Mouse (Mus musculus) midbrain, embryonic 15.5 days (tissue): ENCODE results near the gene Gm20458. TPM values are rescaled to one million over a fixed set of nuclear protein-coding genes. Genes with fewer than 3 reads are reported as not detected.

Experiments used
- ATAC-seq: fragments of 200-750 bp; cut with Nextera tagmentation; replicated peaks from 2 replicates; pipeline ENCODE4 v1.8.0; 2017; ENCODE audit warnings: moderate TSS enrichment
- H3K27ac ChIP-seq: fragments of 300-500 bp; sonication (generic); 2 replicates; pipeline ENCODE4 v1.5.1; 2015; ENCODE audit warnings: mild to moderate bottlenecking, inconsistent platforms
- H3K27me3 ChIP-seq: fragments of 300-500 bp; sonication (generic); replicated peaks from 2 replicates; pipeline ENCODE4 v1.6.1; 2015; ENCODE audit warnings: inconsistent platforms
- H3K36me3 ChIP-seq: fragments of 300-500 bp; sonication (generic); replicated peaks from 2 replicates; pipeline ENCODE4 v1.6.1; 2015; ENCODE audit warnings: inconsistent platforms
- H3K4me1 ChIP-seq: fragments of 300-500 bp; sonication (generic); 2 replicates; pipeline ENCODE4 v1.6.1; 2015; ENCODE audit warnings: inconsistent platforms
- H3K4me2 ChIP-seq: fragments of 300-500 bp; sonication (generic); 2 replicates; pipeline ENCODE4 v1.6.1; 2015; ENCODE audit warnings: inconsistent platforms, mild to moderate bottlenecking, moderate library complexity
- H3K4me3 ChIP-seq: fragments of 300-500 bp; sonication (generic); 2 replicates; pipeline ENCODE4 v1.5.1; 2015; ENCODE audit warnings: mild to moderate bottlenecking, inconsistent platforms
- H3K9ac ChIP-seq: fragments of 300-500 bp; sonication (generic); 2 replicates; pipeline ENCODE4 v1.6.1; 2015; ENCODE audit warnings: mild to moderate bottlenecking, inconsistent platforms
- H3K9me3 ChIP-seq: fragments of 300-500 bp; sonication (generic); 2 replicates; pipeline ENCODE4 v1.6.1; 2016; ENCODE audit warnings: inconsistent platforms
- WGBS: fragments of 180-500 bp; shearing (Covaris S2); methylation state at CpG from one replicate; pipeline ENCODE4 v1.1.7; 2015; ENCODE audit warnings: mixed read lengths; 5-methylcytosine and 5-hydroxymethylcytosine counted together
- polyA plus RNA-seq: library from polyadenylated mRNA; unstranded; fragments of >200 nt; fragmentation: Nextera tagmentation; extraction: Ambion mirVana; gene quantifications from 2 replicates; pipeline ENCODE4 v1.2.1, GENCODE M21; 2015

Gene Gm20458
- polyA plus RNA-seq, 1 experiment from 2014 or later: 2.4 TPM

GRCm38 (mm10) chr2:164426121-164426520 is 34.6 kb upstream of the Gm20458 start:
- no peak overlapping the region for H3K27ac ChIP-seq
- H3K27me3 ChIP-seq: no peaks in the 10 kb centered on the region
- no peak overlapping the region for H3K4me2 ChIP-seq
- 30% methylated on average over 12 of the region's 12 CpGs for WGBS
- H3K4me1 ChIP-seq: no peaks in the 10 kb centered on the region
- no peak overlapping the region for H3K9ac ChIP-seq
- H3K9me3 ChIP-seq: no peaks in the 10 kb centered on the region
- no peak overlapping the region for H3K4me3 ChIP-seq
- no peaks in the 10 kb centered on the region for H3K36me3 ChIP-seq
- ATAC-seq: no peak

GRCm38 (mm10) chr2:164426952-164427351 is 33.8 kb upstream of the Gm20458 start:
- no peak overlapping the region for H3K9ac ChIP-seq
- H3K4me1 ChIP-seq: no peaks in the 10 kb centered on the region
- H3K36me3 ChIP-seq: no peaks in the 10 kb centered on the region
- H3K4me3 ChIP-seq: no peak overlapping the region
- H3K9me3 ChIP-seq: no peaks in the 10 kb centered on the region
- no peaks in the 10 kb centered on the region for H3K27me3 ChIP-seq
- no peak overlapping the region for H3K27ac ChIP-seq
- no peak overlapping the region for H3K4me2 ChIP-seq
- ATAC-seq: no peak
- 75% methylated on average over 5 of the region's 5 CpGs for WGBS

- no peak overlapping the region for H3K9ac ChIP-seq
- no peak overlapping the region for H3K4me2 ChIP-seq
- 44% methylated on average over 5 of the region's 5 CpGs for WGBS
- H3K27ac ChIP-seq: no peak overlapping the region
- ATAC-seq: no peak
- H3K36me3 ChIP-seq: no peaks in the 10 kb centered on the region
- H3K9me3 ChIP-seq: no peaks in the 10 kb centered on the region
- H3K27me3 ChIP-seq: no peaks in the 10 kb centered on the region
- H3K4me3 ChIP-seq: no peak overlapping the region
- H3K4me1 ChIP-seq: no peaks in the 10 kb centered on the region
These were observed 32.3 kb upstream of the Gm20458 start for GRCm38 (mm10) chr2:164428451-164428850.

GRCm38 (mm10) chr2:164429881-164430615 is 30.7 kb upstream of the Gm20458 start:
- no peaks in the 10 kb centered on the region for H3K9me3 ChIP-seq
- H3K4me3 ChIP-seq: no peak overlapping the region
- no peak overlapping the region for H3K4me2 ChIP-seq
- ATAC-seq: no peak
- no peaks in the 10 kb centered on the region for H3K4me1 ChIP-seq
- H3K9ac ChIP-seq: no peak overlapping the region
- no peaks in the 10 kb centered on the region for H3K27me3 ChIP-seq
- H3K27ac ChIP-seq: no peak overlapping the region
- no peaks in the 10 kb centered on the region for H3K36me3 ChIP-seq
- WGBS: 53% methylated on average over 15 of the region's 15 CpGs

- H3K9ac ChIP-seq: no peak overlapping the region
- ATAC-seq: no peak
- no peak overlapping the region for H3K4me3 ChIP-seq
- H3K27ac ChIP-seq: no peak overlapping the region
- no peaks in the 10 kb centered on the region for H3K36me3 ChIP-seq
- H3K9me3 ChIP-seq: no peaks in the 10 kb centered on the region
- no peaks in the 10 kb centered on the region for H3K4me1 ChIP-seq
- no peak overlapping the region for H3K4me2 ChIP-seq
- 12% methylated on average over 7 of the region's 7 CpGs for WGBS
- H3K27me3 ChIP-seq: no peaks in the 10 kb centered on the region
These were observed 30.1 kb upstream of the Gm20458 start for GRCm38 (mm10) chr2:164430697-164431096.

GRCm38 (mm10) chr2:164431676-164432465 is 28.9 kb upstream of the Gm20458 start:
- 71% methylated on average over 9 of the region's 9 CpGs for WGBS
- H3K4me3 ChIP-seq: no peak overlapping the region
- no peak overlapping the region for H3K9ac ChIP-seq
- H3K4me1 ChIP-seq: no peaks in the 10 kb centered on the region
- H3K27me3 ChIP-seq: no peaks in the 10 kb centered on the region
- no peak for ATAC-seq
- H3K4me2 ChIP-seq: no peak overlapping the region
- no peaks in the 10 kb centered on the region for H3K9me3 ChIP-seq
- no peaks in the 10 kb centered on the region for H3K36me3 ChIP-seq
- no peak overlapping the region for H3K27ac ChIP-seq

GRCm38 (mm10) chr2:164432541-164433191 is 28.1 kb upstream of the Gm20458 start:
- Histone ChIP-seq H3K9me3 (no peaks in the 10 kb centered on the region), H3K4me1 (no peaks in the 10 kb centered on the region), H3K27ac (no peak overlapping the region), H3K4me3 (no peak overlapping the region), H3K4me2 (no peak overlapping the region), H3K9ac (no peak overlapping the region), H3K36me3 (no peaks in the 10 kb centered on the region), H3K27me3 (no peaks in the 10 kb centered on the region)
- ATAC-seq: no peak
- WGBS: 41% methylated on average over 22 of the region's 22 CpGs

- Histone ChIP-seq H3K27me3 (no peaks in the 10 kb centered on the region), H3K9me3 (no peaks in the 10 kb centered on the region), H3K27ac (no peak overlapping the region), H3K4me1 (no peaks in the 10 kb centered on the region), H3K9ac (no peak overlapping the region), H3K4me3 (no peak overlapping the region), H3K4me2 (no peak overlapping the region), H3K36me3 (no peaks in the 10 kb centered on the region)
- 81% methylated on average over 9 of the region's 9 CpGs for WGBS
- ATAC-seq: no peak
These were observed 27.4 kb upstream of the Gm20458 start for GRCm38 (mm10) chr2:164433278-164433895.

- 90% methylated on average over 3 of the region's 3 CpGs for WGBS
- Histone ChIP-seq H3K4me3 (no peak overlapping the region), H3K27me3 (no peaks in the 10 kb centered on the region), H3K27ac (no peak overlapping the region), H3K36me3 (no peaks in the 10 kb centered on the region), H3K4me1 (no peaks in the 10 kb centered on the region), H3K9ac (no peak overlapping the region), H3K4me2 (no peak overlapping the region), H3K9me3 (no peaks in the 10 kb centered on the region)
- ATAC-seq: no peak
These were observed 26.1 kb upstream of the Gm20458 start for GRCm38 (mm10) chr2:164434681-164435080.

GRCm38 (mm10) chr2:164435216-164436090 is 25.3 kb upstream of the Gm20458 start:
- H3K4me2 ChIP-seq: no peak overlapping the region

GRCm38 (mm10) chr2:164436215-164436913 is 24.4 kb upstream of the Gm20458 start:
- Histone ChIP-seq H3K4me3 (no peak overlapping the region), H3K27me3 (peaks cover 5% of the 10 kb centered on the region; the same call in 1 of the 2 replicates), H3K9ac (no peak overlapping the region), H3K27ac (no peak overlapping the region), H3K9me3 (no peaks in the 10 kb centered on the region), H3K4me1 (no peaks in the 10 kb centered on the region), H3K4me2 (no peak overlapping the region), H3K36me3 (no peaks in the 10 kb centered on the region)
- WGBS: 17% methylated on average over 8 of the region's 8 CpGs
- no peak for ATAC-seq

More at GRCm38 (mm10) chr2:164435216-164436090, 25.3 kb upstream of the Gm20458 start:
- no peak overlapping the region for H3K4me3 ChIP-seq
- no peaks in the 10 kb centered on the region for H3K36me3 ChIP-seq
- H3K9me3 ChIP-seq: no peaks in the 10 kb centered on the region
- WGBS: 61% methylated on average over 5 of the region's 5 CpGs
- no peaks in the 10 kb centered on the region for H3K4me1 ChIP-seq
- H3K9ac ChIP-seq: no peak overlapping the region
- no peak overlapping the region for H3K27ac ChIP-seq
- H3K27me3 ChIP-seq: no peaks in the 10 kb centered on the region
- no peak for ATAC-seq
